Mouse (Mus musculus) gastrocnemius, postnatal 36 days (tissue): Measurements from ENCODE around the gene Guca1b. TPM values are rescaled to one million over a fixed set of nuclear protein-coding genes. Genes with fewer than 3 reads are reported as not detected.
A peak's percentile ranks its signal among the peaks of the same experiment; 100 is the strongest.

Experiments
- DNase-seq, 2 experiments: peaks; one replicate each; pipeline ENCODE4 v3.0.0; 2022
- intact Hi-C: fragments of 180-260 bp; cut with DNase I; formaldehyde crosslinking; loops from one replicate; pipeline ENCODE4 v1.15.1; 2025
- long read RNA-seq, 2 experiments: library from polyadenylated mRNA; stranded (forward); transcript quantifications; one replicate each; pipeline ENCODE4 v2.0.0; 2021
- total RNA-seq, 2 experiments: library from RNA; stranded (reverse); gene quantifications; 2 replicates each; pipeline ENCODE4 v1.2.3; 2021

The Guca1b gene
- total RNA-seq = under 1 TPM; 0.31 to 0.35 TPM
- long read RNA-seq, experiment 1, partial matches to known transcripts = 0 of 1 reads
- long read RNA-seq, experiment 1, other reads (novel, unspliced or antisense) = 1 of 1 reads
- long read RNA-seq, experiment 2 = 0 reads

GRCm38 (mm10) chr17:47385145-47385544 is at the start of gene Guca1b:
Gene Guca1b (plus strand): TSS chr17:47385393.
- DNase-seq = no peak
- intact Hi-C loops = no loop called here

- no peak for DNase-seq
- intact Hi-C loops = no loop called here
These were observed 42.1 kb upstream of the Guca1b start for GRCm38 (mm10) chr17:47343121-47343520.

GRCm38 (mm10) chr17:47349721-47350319 is 35.4 kb upstream of the Guca1b start:
- DNase-seq = no peak
- intact Hi-C loops = no loop called here

GRCm38 (mm10) chr17:47359964-47360363 is 25.2 kb upstream of the Guca1b start:
- intact Hi-C loops = no loop called here
- DNase-seq = no peak

- intact Hi-C loops = no loop called here
- DNase-seq = no peak
These were observed 23.9 kb upstream of the Guca1b start for GRCm38 (mm10) chr17:47361343-47361742.

- intact Hi-C loops = no loop called here
- peak; percentile 61 to 79 for DNase-seq
These were observed 16.6 kb upstream of the Guca1b start, which contains the start of gene Mrps10 for GRCm38 (mm10) chr17:47368401-47369086. Gene Mrps10 (plus strand): TSS chr17:47368887.

- intact Hi-C loops = no loop called here
- DNase-seq = no peak
These were observed 16.1 kb upstream of the Guca1b start for GRCm38 (mm10) chr17:47369087-47369443.

GRCm38 (mm10) chr17:47371451-47371850 is 13.7 kb upstream of the Guca1b start:
- DNase-seq = peak in 1 of 2 experiments; percentile 29
- intact Hi-C loops = no loop called here

- no peak for DNase-seq
- intact Hi-C loops = no loop called here
These were observed 11.2 kb upstream of the Guca1b start for GRCm38 (mm10) chr17:47373991-47374390.

GRCm38 (mm10) chr17:47376779-47377280 is 8.4 kb upstream of the Guca1b start:
- intact Hi-C loops = no loop called here
- no peak for DNase-seq

- DNase-seq = no peak
- intact Hi-C loops = no loop called here
These were observed 7.1 kb upstream of the Guca1b start for GRCm38 (mm10) chr17:47378133-47378532.

GRCm38 (mm10) chr17:47381917-47382316 is 3.3 kb upstream of the Guca1b start:
- intact Hi-C loops = no loop called here
- DNase-seq = no peak

GRCm38 (mm10) chr17:47383266-47383665 is 1.9 kb upstream of the Guca1b start:
- no peak for DNase-seq
- intact Hi-C loops = no loop called here

GRCm38 (mm10) chr17:47384064-47384463 is 1.1 kb upstream of the Guca1b start:
- DNase-seq = no peak
- intact Hi-C loops = no loop called here

GRCm38 (mm10) chr17:47386649-47387048 is 1.5 kb downstream of the Guca1b start:
- DNase-seq = peak in 1 of 2 experiments; percentile 31
- intact Hi-C loops = no loop called here

GRCm38 (mm10) chr17:47394223-47394869 is 9.2 kb downstream of the Guca1b start:
- no peak for DNase-seq
- intact Hi-C loops = no loop called here

- intact Hi-C loops = no loop called here
- DNase-seq = peak in 1 of 2 experiments; percentile 44
These were observed 10.3 kb downstream of the Guca1b start for GRCm38 (mm10) chr17:47395376-47395913.

GRCm38 (mm10) chr17:47399091-47399490 is 13.9 kb downstream of the Guca1b start:
- intact Hi-C loops = no loop called here
- no peak for DNase-seq

GRCm38 (mm10) chr17:47400451-47400850 is 15.3 kb downstream of the Guca1b start, which contains the start of gene Guca1a:
Gene Guca1a (minus strand): TSS chr17:47400584.
- intact Hi-C loops = no loop called here
- no peak for DNase-seq

- intact Hi-C loops = loop anchor here (2.0 kb wide), 1 partner anchor 73 kb away; no protein-coding TSS in a partner anchor
- no peak for DNase-seq
These were observed 22.7 kb downstream of the Guca1b start for GRCm38 (mm10) chr17:47407717-47408557.
